Mouse (Mus musculus) MEL-GATA-1-ER (cell line): ENCODE data around the gene Cdca8.

ENCODE experiments used
- DNase-seq: peaks from one replicate; pipeline ENCODE4 v3.0.0-alpha.2; 2012; ENCODE audit warnings: low read depth; ENCODE audit errors: extremely low read depth

Gene Cdca8

GRCm38 (mm10) chr4:124880599-124880998 is 58.5 kb downstream of the Cdca8 start, which contains the start of gene Epha10:
Epha10 (plus strand) TSS chr4:124880899.
- no peak for DNase-seq

DNA sequence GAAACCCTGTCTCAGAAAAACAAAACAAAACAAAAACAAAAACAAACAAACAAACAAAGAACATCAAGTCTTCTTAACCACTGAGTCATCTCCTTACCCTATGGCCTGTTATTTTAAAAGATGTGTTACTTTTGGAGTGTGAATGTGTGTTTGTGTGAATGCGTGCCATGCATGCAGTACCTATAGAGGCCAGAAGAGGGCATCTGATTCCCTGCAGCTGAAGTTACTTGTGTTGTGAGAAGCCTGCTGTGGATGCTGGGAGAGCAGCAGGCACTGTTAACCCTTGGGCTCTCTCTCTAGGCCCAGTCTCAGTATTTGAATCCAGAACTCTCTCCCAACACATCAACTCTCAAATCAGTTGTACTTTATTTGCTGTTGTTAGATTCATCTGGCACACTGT is 66.4 kb downstream of the Cdca8 start:
- no peak for DNase-seq
